Mouse (Mus musculus) embryo, embryonic 9.5 days (tissue): Measurements from ENCODE around the gene Prrc2a.

Source experiments
- DNase-seq: peaks from one replicate; pipeline ENCODE4 v3.0.0-alpha.2; 2017; ENCODE audit errors: extremely low spot score

The Prrc2a gene

GRCm38 (mm10) chr17:35164568-35165450, at the start of gene Prrc2a:
TSS of gene Prrc2a (minus strand) at chr17:35164897.
- peak; percentile 98 for DNase-seq

GRCm38 (mm10) chr17:35213071-35213470, 48.4 kb upstream of the Prrc2a start:
- DNase-seq: no peak

GRCm38 (mm10) chr17:35210593-35210992, 45.9 kb upstream of the Prrc2a start:
- no peak for DNase-seq

GRCm38 (mm10) chr17:35209785-35210535, 45.3 kb upstream of the Prrc2a start:
- no peak for DNase-seq

- no peak for DNase-seq
Observed at GRCm38 (mm10) chr17:35205380-35205769, 40.7 kb upstream of the Prrc2a start.

- DNase-seq: no peak
Observed at GRCm38 (mm10) chr17:35204494-35205379, 40.0 kb upstream of the Prrc2a start, which contains the start of gene Lta. TSS of gene Lta (minus strand) at chr17:35205351.

GRCm38 (mm10) chr17:35202442-35202841, 37.7 kb upstream of the Prrc2a start:
- no peak for DNase-seq

GRCm38 (mm10) chr17:35201787-35202186, 37.1 kb upstream of the Prrc2a start, which contains the start of gene Tnf:
TSS of gene Tnf (minus strand) at chr17:35202007.
- DNase-seq: no peak

GRCm38 (mm10) chr17:35201128-35201527, 36.4 kb upstream of the Prrc2a start:
- no peak for DNase-seq

- DNase-seq: no peak
Observed at GRCm38 (mm10) chr17:35200398-35200797, 35.7 kb upstream of the Prrc2a start.

GRCm38 (mm10) chr17:35198946-35199345, 34.2 kb upstream of the Prrc2a start:
- DNase-seq: no peak

- DNase-seq: no peak
Observed at GRCm38 (mm10) chr17:35198029-35198428, 33.3 kb upstream of the Prrc2a start.

- DNase-seq: no peak
Observed at GRCm38 (mm10) chr17:35197126-35197525, 32.4 kb upstream of the Prrc2a start.

- DNase-seq: no peak
Observed at GRCm38 (mm10) chr17:35196321-35196641, 31.6 kb upstream of the Prrc2a start.

GRCm38 (mm10) chr17:35195631-35196320, 31.1 kb upstream of the Prrc2a start:
- peak; percentile 74 for DNase-seq

- no peak for DNase-seq
Observed at GRCm38 (mm10) chr17:35194844-35195630, 30.3 kb upstream of the Prrc2a start.

- no peak for DNase-seq
Observed at GRCm38 (mm10) chr17:35193881-35194843, 29.5 kb upstream of the Prrc2a start, which contains the start of gene Ltb. TSS of gene Ltb (plus strand) at chr17:35194439.

GRCm38 (mm10) chr17:35192924-35193323, 28.2 kb upstream of the Prrc2a start:
- DNase-seq: no peak

GRCm38 (mm10) chr17:35191723-35192122, 27.0 kb upstream of the Prrc2a start:
- DNase-seq: no peak
